ENCODE assay signal across 16 mouse cellular contexts in genomic region chr4:40786578-40786977, GRCm38 (mm10).
"Had no signal": no experiment of that assay in that cellular context is flagged by ENCODE, and none has a peak within 500 bp of the region (broad histone marks: within the 10 kb centered on the region; RNA-seq: fewer than 3 reads in every experiment).

No protein-coding gene starts in this region.

- H3K36me3 ChIP-seq: liver, embryonic 12.5 days; midbrain, embryonic 10.5 days; midbrain, embryonic 12.5 days; neural tube, embryonic 12.5 days; stomach, embryonic 15.5 days had no signal

- H3K27me3 ChIP-seq: liver, embryonic 12.5 days; midbrain, embryonic 12.5 days; neural tube, embryonic 12.5 days; stomach, embryonic 15.5 days had no signal

- H3K4me1 ChIP-seq: midbrain, embryonic 10.5 days; midbrain, embryonic 12.5 days; neural tube, embryonic 12.5 days had no signal

- H3K4me2 ChIP-seq: liver, embryonic 12.5 days; lung, embryonic 14.5 days; midbrain, embryonic 12.5 days; neural tube, embryonic 12.5 days; stomach, embryonic 15.5 days had no signal

- H3K9me3 ChIP-seq: liver, embryonic 12.5 days; midbrain, embryonic 10.5 days; midbrain, embryonic 12.5 days; neural tube, embryonic 12.5 days; stomach, embryonic 15.5 days had no signal

- H3K4me3 ChIP-seq: liver, embryonic 12.5 days; midbrain, embryonic 10.5 days; midbrain, embryonic 12.5 days; neural tube, embryonic 12.5 days; stomach, embryonic 15.5 days had no signal

- DNase-seq: lung, adult 18-20 months; lung, embryonic 14.5 days; lung, postnatal 10 days; lung, postnatal 4 days; midbrain, embryonic 14.5 days; right cerebral cortex, postnatal 25 days; right cerebral cortex, postnatal 4 days; spleen, adult 18-20 months; thymus, postnatal 36 days had no signal

- H3K27ac ChIP-seq: liver, embryonic 12.5 days; liver, embryonic 14.5 days; midbrain, embryonic 10.5 days; midbrain, embryonic 12.5 days; neural tube, embryonic 12.5 days; stomach, embryonic 15.5 days; stomach, postnatal 0 days had no signal

- H3K9ac ChIP-seq: liver, embryonic 12.5 days; liver, embryonic 14.5 days; lung, embryonic 14.5 days; midbrain, embryonic 12.5 days; neural tube, embryonic 12.5 days; stomach, embryonic 15.5 days had no signal
